Mouse (Mus musculus): Measurements from ENCODE around the gene Ccser2. TPM values are rescaled to one million over a fixed set of nuclear protein-coding genes. Genes with fewer than 3 reads are reported as not detected.

Gene Ccser2
- total and polyA plus RNA-seq, 3 experiments = 3.0 to 4.2 TPM; not detected in 1

DNA sequence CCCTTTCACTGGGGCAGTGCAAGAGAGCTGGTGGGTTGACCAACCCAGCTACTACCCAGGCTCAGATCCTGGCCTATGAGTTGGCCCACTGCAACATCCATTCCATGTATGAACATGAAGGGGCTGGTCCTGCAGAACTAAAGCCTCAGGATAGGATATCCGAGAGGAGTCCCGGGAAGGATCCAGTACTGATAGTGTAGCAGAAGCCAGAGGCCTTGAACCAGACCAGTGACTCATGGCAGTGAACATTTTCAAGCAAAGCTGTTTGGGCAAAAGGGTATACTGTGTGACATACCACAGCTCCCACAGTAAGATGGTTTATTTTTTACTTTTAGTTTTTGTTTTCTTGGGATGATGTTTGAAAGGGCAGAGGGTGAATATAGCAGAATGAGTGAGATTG, 41.1 kb upstream of the Ccser2 start:
- H3K9ac ChIP-seq (ENCODE audit: control insufficient read depth, low read depth, low read length, poor library complexity, severe bottlenecking) = no peak overlapping the region
- no peaks in the 10 kb centered on the region for H3K27me3 ChIP-seq (ENCODE audit: control insufficient read depth in 1 of 2, insufficient read depth in 2 of 2, low read length in 2 of 2)
- H3K79me2 ChIP-seq (ENCODE audit: control insufficient read depth, insufficient read depth, low read length, poor library complexity) = no peaks in the 10 kb centered on the region
- no peaks in the 10 kb centered on the region for H3K4me1 ChIP-seq (ENCODE audit: control insufficient read depth in 1 of 2, insufficient read depth in 2 of 2, low read length in 2 of 2)
- H3K27ac ChIP-seq (ENCODE audit: control insufficient read depth, low read depth, low read length) = no peak overlapping the region
- DNase-seq (ENCODE audit: low read depth, low spot score) = no peak
- H3K4me3 ChIP-seq (ENCODE audit: control insufficient read depth in 1 of 2, insufficient read depth in 1 of 2, low read depth in 2 of 2, low read length in 2 of 2) = no peak overlapping the region
- H3K9me3 ChIP-seq (replicated peaks; ENCODE audit: insufficient read depth, low read length) = no peaks in the 10 kb centered on the region
- no peaks in the 10 kb centered on the region for H3K36me3 ChIP-seq (ENCODE audit: control insufficient read depth in 1 of 2, insufficient read depth in 2 of 2, low read length in 2 of 2)
- TF ChIP-seq E2F4 (IDR thresholded peaks at IDR 0.05; ENCODE audit: borderline replicate concordance, low read depth, low read length) = no peak
- no peak for TF ChIP-seq USF1 (IDR thresholded peaks at IDR 0.05; ENCODE audit: low read depth, low read length)

DNA sequence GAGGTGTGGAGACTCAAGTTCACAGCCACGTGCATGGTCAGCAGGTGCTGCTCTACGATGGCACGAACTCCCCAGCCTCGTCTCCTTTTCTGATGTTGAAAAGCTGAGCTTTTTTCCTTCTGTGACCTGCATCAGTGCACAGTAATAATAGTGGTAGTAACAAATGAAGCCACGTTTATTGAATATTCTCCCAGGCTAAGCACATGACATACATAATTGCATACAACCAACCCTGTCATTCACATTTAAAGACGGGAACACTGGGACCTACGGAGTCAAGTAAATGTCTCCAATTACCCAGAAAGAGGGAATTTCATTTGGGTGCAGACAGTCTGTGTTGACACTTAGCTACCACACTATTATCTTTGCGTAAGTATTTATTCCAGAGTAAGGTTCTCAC, 37.9 kb upstream of the Ccser2 start:
- no peaks in the 10 kb centered on the region for H3K9me3 ChIP-seq (replicated peaks; ENCODE audit: insufficient read depth, low read length)
- H3K79me2 ChIP-seq (ENCODE audit: control insufficient read depth, insufficient read depth, low read length, poor library complexity) = no peaks in the 10 kb centered on the region
- H3K36me3 ChIP-seq (ENCODE audit: control insufficient read depth in 1 of 2, insufficient read depth in 2 of 2, low read length in 2 of 2) = no peaks in the 10 kb centered on the region
- TF ChIP-seq ZC3H11A (IDR thresholded peaks at IDR 0.05; ENCODE audit: low read depth, low read length) (no peak), RAD21 (IDR thresholded peaks at IDR 0.05; ENCODE audit: low read depth, low read length) (no peak), ELF1 (IDR thresholded peaks at IDR 0.05; ENCODE audit: low read depth, low read length) (no peak), GABPA (IDR thresholded peaks at IDR 0.05; ENCODE audit: low read depth, low read length) (no peak), USF1 (IDR thresholded peaks at IDR 0.05; ENCODE audit: low read depth, low read length) (no peak), MEF2A (IDR thresholded peaks at IDR 0.05; ENCODE audit: extremely low read depth, insufficient replicate concordance, low read depth, low read length, poor library complexity, severe bottlenecking) (no peak), MAFK (IDR thresholded peaks at IDR 0.05; ENCODE audit: borderline replicate concordance, low read depth, low read length) (no peak), JUND (IDR thresholded peaks at IDR 0.05; ENCODE audit: low read depth, low read length) (no peak), KAT2A (conservative IDR thresholded peaks at IDR 0.05; ENCODE audit: low read depth, low read length) (no peak), MXI1 (IDR thresholded peaks at IDR 0.05; ENCODE audit: low read depth, low read length) (no peak), MYB (IDR thresholded peaks at IDR 0.05; ENCODE audit: low read depth, low read length) (no peak), POLR2AphosphoS5 (IDR thresholded peaks at IDR 0.05; ENCODE audit: borderline replicate concordance, low read depth, low read length) (no peak), NELFE (IDR thresholded peaks at IDR 0.05; ENCODE audit: low read depth, low read length) (no peak), NRF1 (IDR thresholded peaks at IDR 0.05; ENCODE audit: insufficient read depth, low read depth, low read length, poor library complexity, severe bottlenecking) (no peak), SIN3A (IDR thresholded peaks at IDR 0.05; ENCODE audit: low read length) (no peak), MYC (IDR thresholded peaks at IDR 0.05; ENCODE audit: low read depth, low read length) (no peak), POLR2A (IDR thresholded peaks at IDR 0.05; ENCODE audit: control insufficient read depth in 1 of 2, insufficient read depth in 1 of 2, low read depth in 1 of 2, low read length in 2 of 2, poor library complexity in 1 of 2) (no peak), ZMIZ1 (IDR thresholded peaks at IDR 0.05; ENCODE audit: low read depth, low read length) (no peak), CHD1 (IDR thresholded peaks at IDR 0.05; ENCODE audit: low read depth, low read length) (no peak)
- no peaks in the 10 kb centered on the region for H3K27me3 ChIP-seq (ENCODE audit: control insufficient read depth in 1 of 2, insufficient read depth in 2 of 2, low read length in 2 of 2)
- no peak overlapping the region for H3K4me3 ChIP-seq (ENCODE audit: control insufficient read depth in 1 of 2, insufficient read depth in 1 of 2, low read depth in 2 of 2, low read length in 2 of 2)
- H3K4me1 ChIP-seq (ENCODE audit: control insufficient read depth in 1 of 2, insufficient read depth in 2 of 2, low read length in 2 of 2) = no peaks in the 10 kb centered on the region
- no peak for DNase-seq (ENCODE audit: low read depth, low spot score)
- no peak overlapping the region for H3K27ac ChIP-seq (ENCODE audit: control insufficient read depth, low read depth, low read length)
- no peak overlapping the region for H3K9ac ChIP-seq (ENCODE audit: control insufficient read depth, low read depth, low read length, poor library complexity, severe bottlenecking)
